Mouse (Mus musculus) liver, postnatal 0 days (tissue): ENCODE measurements at regions not wholly inside any gene's neighbourhood (a gene's known extent, or its start where the extent isn't known, plus 50 kb on each side); places are given as distances from the start of the nearest gene placed in this dataset.

Experiments used
- CTCF ChIP-seq: sonication (generic); IDR thresholded peaks from 2 replicates; pipeline ENCODE4 v1.5.1; 2016; ENCODE audit warnings: antibody characterized with exemption, low read depth
- EP300 ChIP-seq: IDR thresholded peaks from 2 replicates; pipeline ENCODE4 v1.6.1; 2016; ENCODE audit warnings: antibody characterized with exemption, low read depth, mild to moderate bottlenecking

DNA sequence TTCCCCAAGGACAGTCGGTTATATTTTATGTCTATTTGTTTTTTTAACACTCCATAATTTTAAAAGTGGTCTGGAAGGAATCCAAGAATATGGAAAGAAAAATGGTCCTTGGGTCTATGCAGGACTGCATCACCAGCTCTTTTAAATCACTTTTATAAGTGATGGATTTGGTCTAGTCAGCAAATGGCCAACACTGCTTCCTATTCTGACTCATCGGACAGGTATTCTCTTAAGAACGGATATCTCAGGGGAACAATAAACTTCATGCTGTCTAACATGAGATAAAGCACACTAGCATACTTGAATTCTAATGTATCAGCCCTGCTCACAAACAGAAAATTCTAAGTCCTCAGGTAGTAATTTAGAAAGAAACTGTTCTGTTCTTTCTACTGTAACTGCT, 259.8 kb downstream of the Usp25 start:
- TF ChIP-seq CTCF (no peak), EP300 (no peak)
